Mouse (Mus musculus): ENCODE results near the gene Cdk12.

Cdk12 gene

GRCm38 (mm10) chr11:98260706-98261479, 58.0 kb downstream of the Cdk12 start:
- no peak for DNase-seq (ENCODE audit: low read depth, low spot score)

GRCm38 (mm10) chr11:98265039-98265438, 62.2 kb downstream of the Cdk12 start:
- peak; percentile 77 for DNase-seq (ENCODE audit: low read depth, low spot score)

GRCm38 (mm10) chr11:98265891-98266290, 63.0 kb downstream of the Cdk12 start:
- DNase-seq (ENCODE audit: low read depth, low spot score) = no peak

- no peak for DNase-seq (ENCODE audit: low read depth, low spot score)
These were observed 64.0 kb downstream of the Cdk12 start for GRCm38 (mm10) chr11:98266699-98267402.

- no peak for DNase-seq (ENCODE audit: low read depth, low spot score)
These were observed 67.2 kb downstream of the Cdk12 start for GRCm38 (mm10) chr11:98270066-98270465.

GRCm38 (mm10) chr11:98270466-98270865, 67.6 kb downstream of the Cdk12 start:
- DNase-seq (ENCODE audit: low read depth, low spot score) = no peak

- DNase-seq (ENCODE audit: low read depth, low spot score) = no peak
These were observed 80.9 kb downstream of the Cdk12 start for GRCm38 (mm10) chr11:98283740-98284139.

GRCm38 (mm10) chr11:98284230-98284629, 81.4 kb downstream of the Cdk12 start:
- DNase-seq (ENCODE audit: low read depth, low spot score) = peak; percentile 30

- DNase-seq (ENCODE audit: low read depth, low spot score) = no peak
These were observed 82.5 kb downstream of the Cdk12 start for GRCm38 (mm10) chr11:98285368-98285767.

GRCm38 (mm10) chr11:98287531-98287930, 84.7 kb downstream of the Cdk12 start:
- no peak for DNase-seq (ENCODE audit: low read depth, low spot score)

GRCm38 (mm10) chr11:98287961-98288360, 85.1 kb downstream of the Cdk12 start:
- DNase-seq (ENCODE audit: low read depth, low spot score) = no peak

GRCm38 (mm10) chr11:98289873-98290272, 87.0 kb downstream of the Cdk12 start:
- DNase-seq (ENCODE audit: low read depth, low spot score) = no peak

GRCm38 (mm10) chr11:98290906-98291305, 88.0 kb downstream of the Cdk12 start:
- DNase-seq (ENCODE audit: low read depth, low spot score) = no peak

GRCm38 (mm10) chr11:98293070-98293469, 90.2 kb downstream of the Cdk12 start:
- DNase-seq (ENCODE audit: low read depth, low spot score) = no peak

GRCm38 (mm10) chr11:98294188-98295012, 91.5 kb downstream of the Cdk12 start:
- DNase-seq (ENCODE audit: low read depth, low spot score) = peak; percentile 55

GRCm38 (mm10) chr11:98295013-98295585, 92.2 kb downstream of the Cdk12 start:
- no peak for DNase-seq (ENCODE audit: low read depth, low spot score)

GRCm38 (mm10) chr11:98296277-98296676, 93.4 kb downstream of the Cdk12 start:
- peak; percentile 39 for DNase-seq (ENCODE audit: low read depth, low spot score)

GRCm38 (mm10) chr11:98296916-98297315, 94.1 kb downstream of the Cdk12 start:
- no peak for DNase-seq (ENCODE audit: low read depth, low spot score)

GRCm38 (mm10) chr11:98297778-98298177, 94.9 kb downstream of the Cdk12 start:
- no peak for DNase-seq (ENCODE audit: low read depth, low spot score)

GRCm38 (mm10) chr11:98298484-98299205, 95.8 kb downstream of the Cdk12 start:
- no peak for DNase-seq (ENCODE audit: low read depth, low spot score)

- peak; percentile 61 for DNase-seq (ENCODE audit: low read depth, low spot score)
These were observed 111.0 kb downstream of the Cdk12 start for GRCm38 (mm10) chr11:98313790-98314323.

All from CD4-positive, CD25-positive, alpha-beta regulatory T cell, adult 2 months (primary cell).